In the genomic region with DNA sequence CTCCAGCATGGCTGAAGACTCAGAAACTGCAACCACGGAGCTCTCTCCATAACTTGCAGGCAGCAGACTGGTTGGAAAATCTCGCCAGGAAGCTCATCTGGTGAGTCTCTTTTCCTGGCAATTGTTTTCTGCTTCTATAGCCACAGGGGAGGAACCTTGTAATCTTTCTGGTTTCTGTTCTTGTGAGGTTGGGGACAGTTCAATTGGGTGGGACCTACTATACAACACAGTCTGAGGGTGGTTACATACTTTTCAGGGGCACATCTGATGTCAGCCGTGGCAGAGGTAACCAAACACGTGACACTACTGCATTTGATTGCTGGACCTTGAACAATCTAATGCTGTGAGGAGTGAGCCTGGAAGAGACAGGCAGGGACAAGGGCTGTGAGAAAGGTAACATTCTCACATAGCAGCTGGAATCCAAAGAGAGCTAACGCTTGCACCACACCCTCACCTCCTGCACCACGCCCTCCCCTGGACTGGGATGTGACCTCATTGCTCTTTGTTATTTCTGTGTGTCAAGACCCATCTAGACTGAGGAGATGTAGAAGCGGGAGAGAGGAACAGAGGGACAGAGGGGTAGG, we compare ENCODE assay signal across 17 mouse cellular contexts.
DNase-seq lines count a peak whose midpoint lies in the region; ATAC-seq and TF ChIP-seq lines count a peak whose summit lies in the region.
"Had no signal": no experiment of that assay in that cellular context is flagged by ENCODE, and none has a peak within 500 bp of the region (broad histone marks: within the 10 kb centered on the region; RNA-seq: fewer than 3 reads in every experiment).

No protein-coding gene starts in this region.

- no peak for TF ChIP-seq CTCF in hindbrain, postnatal 0 days (IDR thresholded peaks at IDR 0.05; ENCODE audit: low read depth)

- no peaks in the 10 kb centered on the region for H3K36me3 ChIP-seq in kidney, embryonic 15.5 days
- H3K36me3 ChIP-seq in ES-E14 (ENCODE audit: control insufficient read depth, insufficient read depth, low read length, poor library complexity, severe bottlenecking), result no peaks in the 10 kb centered on the region
- H3K36me3 ChIP-seq in forebrain, embryonic 10.5 days (replicated peaks), result no peaks in the 10 kb centered on the region
- H3K36me3 ChIP-seq in hindbrain, postnatal 0 days (ENCODE audit: insufficient read depth, low read length), result no peaks in the 10 kb centered on the region
- H3K36me3 ChIP-seq: embryonic facial prominence, embryonic 15.5 days; hindbrain, embryonic 13.5 days had no signal

- H3K4me3 ChIP-seq in kidney, embryonic 15.5 days (replicated peaks), result no peak overlapping the region
- H3K4me3 ChIP-seq in ES-E14 (ENCODE audit: insufficient read depth in 1 of 2, low read depth in 1 of 2, low read length in 2 of 2, poor library complexity in 1 of 2, severe bottlenecking in 1 of 2), result no peak overlapping the region
- no peak overlapping the region for H3K4me3 ChIP-seq in forebrain, embryonic 10.5 days
- H3K4me3 ChIP-seq in hindbrain, postnatal 0 days (ENCODE audit: low read length), result no peak overlapping the region
- H3K4me3 ChIP-seq: embryonic facial prominence, embryonic 15.5 days; hindbrain, embryonic 13.5 days had no signal

- no peak overlapping the region for H3K9ac ChIP-seq in kidney, embryonic 15.5 days
- no peak overlapping the region for H3K9ac ChIP-seq in ES-E14 (ENCODE audit: insufficient read depth, low read depth, low read length, poor library complexity, severe bottlenecking)
- H3K9ac ChIP-seq in hindbrain, postnatal 0 days (replicated peaks; ENCODE audit: low read length), result no peak overlapping the region
- H3K9ac ChIP-seq: embryonic facial prominence, embryonic 15.5 days; hindbrain, embryonic 13.5 days; liver, embryonic 14.5 days had no signal

- no peaks in the 10 kb centered on the region for H3K9me3 ChIP-seq in kidney, embryonic 15.5 days (replicated peaks)
- H3K9me3 ChIP-seq in ES-E14 (ENCODE audit: control insufficient read depth, insufficient read depth, low read depth, low read length), result no peaks in the 10 kb centered on the region
- no peaks in the 10 kb centered on the region for H3K9me3 ChIP-seq in forebrain, embryonic 10.5 days
- H3K9me3 ChIP-seq in hindbrain, postnatal 0 days (ENCODE audit: low read length), result no peaks in the 10 kb centered on the region
- H3K9me3 ChIP-seq: embryonic facial prominence, embryonic 15.5 days; hindbrain, embryonic 13.5 days had no signal

- H3K4me1 ChIP-seq in kidney, embryonic 15.5 days, result peaks cover 7% of the 10 kb centered on the region; the same call in 1 of the 2 replicates
- no peaks in the 10 kb centered on the region for H3K4me1 ChIP-seq in ES-E14 (ENCODE audit: control insufficient read depth in 2 of 2, insufficient read depth in 2 of 2, low read length in 2 of 2, poor library complexity in 1 of 2)
- no peaks in the 10 kb centered on the region for H3K4me1 ChIP-seq in forebrain, embryonic 10.5 days
- no peaks in the 10 kb centered on the region for H3K4me1 ChIP-seq in hindbrain, postnatal 0 days (ENCODE audit: insufficient read depth, low read length)
- H3K4me1 ChIP-seq: embryonic facial prominence, embryonic 15.5 days; hindbrain, embryonic 13.5 days had no signal

- no peak overlapping the region for H3K4me2 ChIP-seq in kidney, embryonic 15.5 days
- H3K4me2 ChIP-seq in hindbrain, postnatal 0 days (ENCODE audit: low read depth, low read length), result no peak overlapping the region
- H3K4me2 ChIP-seq: embryonic facial prominence, embryonic 15.5 days; hindbrain, embryonic 13.5 days had no signal

- H3K27ac ChIP-seq in kidney, embryonic 15.5 days, result no peak overlapping the region
- H3K27ac ChIP-seq in ES-E14 (ENCODE audit: insufficient read depth, low read depth, low read length, poor library complexity, severe bottlenecking), result no peak overlapping the region
- H3K27ac ChIP-seq in forebrain, embryonic 10.5 days, result no peak overlapping the region
- no peak overlapping the region for H3K27ac ChIP-seq in hindbrain, postnatal 0 days
- H3K27ac ChIP-seq: embryonic facial prominence, embryonic 15.5 days; hindbrain, embryonic 13.5 days; liver, embryonic 14.5 days; macrophage had no signal

- H3K27me3 ChIP-seq in kidney, embryonic 15.5 days, result no peaks in the 10 kb centered on the region
- H3K27me3 ChIP-seq in forebrain, embryonic 10.5 days (ENCODE audit: poor library complexity, severe bottlenecking), result no peaks in the 10 kb centered on the region
- H3K27me3 ChIP-seq in hindbrain, postnatal 0 days (ENCODE audit: insufficient read depth, low read length), result no peaks in the 10 kb centered on the region
- H3K27me3 ChIP-seq: embryonic facial prominence, embryonic 15.5 days; hindbrain, embryonic 13.5 days had no signal

- in situ Hi-C loops in ES-E14 (cut with MboI; ENCODE audit: low sequenced_read_pairs in 2 of 2, unreplicated experiment in 2 of 2), result loop anchor here in 1 of 2 experiments (25.0 kb wide), 1 partner anchor 155 kb away; no protein-coding TSS in a partner anchor

- no peak for DNase-seq in kidney, postnatal 10 days
- peak; percentile 20 for DNase-seq in ES-E14 (ENCODE audit: low read depth, low spot score)
- DNase-seq in heart, adult 9 months (ENCODE audit: low spot score in 2 of 2), result peak; percentile 18 to 57
- peak; percentile 21 for DNase-seq in heart, postnatal 4 days
- no peak for DNase-seq in forebrain, embryonic 10.5 days (ENCODE audit: extremely low spot score, low spot score)
- no peak for DNase-seq in testis, postnatal 14 days (ENCODE audit: low spot score)
- DNase-seq in hindbrain, postnatal 0 days (ENCODE audit: low spot score), result no peak
- DNase-seq: cerebellum, adult 11-12 months; gastrocnemius, postnatal 25 days; kidney, adult 9 months; spleen, adult 18-20 months had no signal

- 62% methylated on average over 7 of the region's 7 CpGs for WGBS in kidney, embryonic 15.5 days
- 86% methylated on average over 7 of the region's 7 CpGs for WGBS in forebrain, embryonic 10.5 days
- 71% methylated on average over 7 of the region's 7 CpGs for WGBS in hindbrain, postnatal 0 days

- ATAC-seq in kidney, embryonic 15.5 days (replicated peaks; ENCODE audit: low FRiP score), result peak; percentile 74; the same call in 1 of the 2 replicates
- ATAC-seq in hindbrain, postnatal 0 days, result no peak
- ATAC-seq: forebrain, embryonic 16.5 days had no signal

TF ChIP-seq in ES-E14, 5 proteins besides CTCF, POLR2A, EP300 and RAD21:
- no peak for TF ChIP-seq CHD2 (IDR thresholded peaks at IDR 0.05; ENCODE audit: low read depth, low read length)
- TF ChIP-seq ZC3H11A (IDR thresholded peaks at IDR 0.05; ENCODE audit: borderline replicate concordance, low read depth, low read length), result no peak
- TF ChIP-seq MAFK (IDR thresholded peaks at IDR 0.05; ENCODE audit: insufficient read depth, low read depth, low read length), result no peak
- no peak for TF ChIP-seq HCFC1 (IDR thresholded peaks at IDR 0.05; ENCODE audit: borderline replicate concordance, insufficient read depth, low read length)
- TF ChIP-seq ZNF384 (IDR thresholded peaks at IDR 0.05; ENCODE audit: low read depth, low read length), result no peak

Comparison
In these comparisons a context has a peak if more than half of its experiments do, and no peak if none do; other contexts are left out.
1. DNase-seq: peak in ES-E14 (single experiment), heart, adult 9 months (2 of 2) and heart, postnatal 4 days (single experiment); none in kidney, postnatal 10 days (single experiment), forebrain, embryonic 10.5 days (single experiment), testis, postnatal 14 days (single experiment) and hindbrain, postnatal 0 days (single experiment).